Mouse (Mus musculus) gastrocnemius, adult 2 months (tissue): ENCODE measurements around the gene Atp9a. TPM values are rescaled to one million over a fixed set of nuclear protein-coding genes. Genes with fewer than 3 reads are reported as not detected.

ENCODE experiments used
- DNase-seq: peaks from one replicate; pipeline ENCODE4 v3.0.0; 2022
- H3K27ac ChIP-seq: fragments of 200-600 bp; 2 replicates; pipeline ENCODE4 v1.8.1; 2022; ENCODE audit warnings: mild to moderate bottlenecking
- H3K4me3 ChIP-seq: fragments of 200-600 bp; 2 replicates; pipeline ENCODE4 v1.8.1; 2022; ENCODE audit warnings: mild to moderate bottlenecking, moderate library complexity
- CTCF ChIP-seq: fragments of 200-600 bp; IDR thresholded peaks from 2 replicates; pipeline ENCODE4 v1.8.1; 2022; ENCODE audit warnings: antibody characterized with exemption, mild to moderate bottlenecking, moderate library complexity
- intact Hi-C: fragments of 180-260 bp; cut with DNase I; formaldehyde crosslinking; loops from one replicate; pipeline ENCODE4 v1.15.1; 2025
- total RNA-seq, 2 experiments: library from RNA; stranded (reverse); gene quantifications; 2 replicates each; pipeline ENCODE4 v1.2.3; 2021

Atp9a gene
- total RNA-seq, 2 experiments from 2014 or later = 15.3 to 25.0 TPM

DNA sequence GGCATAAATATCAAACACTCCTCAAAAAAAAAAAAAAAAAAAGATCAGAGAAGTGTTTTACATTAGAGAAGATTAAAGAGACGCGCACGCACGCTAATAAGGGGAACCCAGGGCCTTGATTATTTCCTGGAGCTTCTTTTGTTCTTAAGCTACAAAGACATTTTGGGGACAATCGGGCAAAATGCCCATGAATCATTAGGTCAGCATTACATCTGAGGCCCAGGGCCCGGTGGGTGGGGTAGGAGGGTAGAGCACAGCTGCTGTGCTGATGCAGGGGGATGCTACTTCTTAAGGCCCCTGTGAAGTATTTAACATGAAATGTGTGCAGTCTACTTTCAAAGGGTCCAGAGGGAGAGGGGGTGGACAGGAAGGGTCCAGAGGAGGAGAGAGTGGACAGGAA, 97.4 kb downstream of the Atp9a start:
- intact Hi-C loops = no loop called here
- no peak for TF ChIP-seq CTCF
- Histone ChIP-seq H3K27ac (no peak overlapping the region), H3K4me3 (no peak overlapping the region)
- DNase-seq = no peak

DNA sequence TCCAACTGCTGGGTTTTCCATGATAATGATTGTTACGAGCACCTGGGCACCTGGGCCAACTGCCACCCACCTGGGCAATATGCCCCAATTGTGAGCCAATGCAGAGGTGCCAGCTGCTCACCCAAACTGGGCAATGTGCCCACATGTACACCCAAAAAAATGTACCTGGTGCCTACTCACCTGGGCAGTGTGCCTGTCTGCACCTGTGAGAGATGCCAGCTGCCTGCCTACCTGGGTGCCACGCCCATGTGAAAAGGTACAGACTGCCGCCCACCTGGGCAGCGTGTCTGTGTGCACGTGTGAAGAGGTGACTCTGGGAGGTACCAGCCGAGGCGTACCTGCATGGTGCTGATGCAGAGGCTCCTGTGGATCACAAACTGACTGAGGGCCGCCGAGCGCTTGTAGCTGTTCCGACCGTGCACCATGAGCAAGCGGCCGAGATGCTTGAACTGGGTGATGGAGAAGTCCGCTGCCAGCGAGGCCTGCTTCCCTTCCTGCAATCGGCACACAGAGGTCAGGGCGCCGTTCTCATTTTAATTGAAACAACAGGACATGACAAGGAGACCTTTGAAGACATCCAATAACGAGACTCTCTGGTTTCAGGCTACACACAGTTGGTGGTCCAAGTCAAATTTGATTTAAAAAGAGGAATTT, 98.6 kb downstream of the Atp9a start:
- intact Hi-C loops = no loop called here
- no peak for DNase-seq
- no peak overlapping the region for H3K27ac ChIP-seq
- TF ChIP-seq CTCF = no peak
- no peak overlapping the region for H3K4me3 ChIP-seq

- intact Hi-C loops = no loop called here
- Histone ChIP-seq H3K4me3 (no peak overlapping the region), H3K27ac (no peak overlapping the region)
- no peak for DNase-seq
- no peak for TF ChIP-seq CTCF
Observed at GRCm38 (mm10) chr2:168642187-168642586, 100.0 kb downstream of the Atp9a start.

DNA sequence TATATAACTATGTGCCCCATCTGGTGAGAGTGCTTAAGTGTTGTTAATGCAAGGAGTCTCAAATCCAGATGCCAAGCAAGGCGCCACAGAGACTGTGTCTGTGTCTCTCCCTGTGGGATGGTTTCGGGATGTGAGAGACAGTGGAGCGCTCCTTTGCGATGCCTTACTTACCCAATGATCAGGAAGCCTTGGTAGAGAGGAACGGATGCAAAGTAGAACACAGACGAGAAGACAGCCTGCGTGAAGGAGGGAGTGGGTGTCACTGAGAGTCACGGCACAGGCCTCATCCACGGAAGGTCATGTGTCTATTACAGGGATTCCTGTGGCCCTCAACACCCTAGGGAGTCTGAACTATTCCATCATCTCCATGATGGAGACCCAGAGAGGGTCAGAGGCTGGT, 101.7 kb downstream of the Atp9a start:
- intact Hi-C loops = no loop called here
- TF ChIP-seq CTCF = no peak
- DNase-seq = no peak
- Histone ChIP-seq H3K4me3 (no peak overlapping the region), H3K27ac (no peak overlapping the region)

DNA sequence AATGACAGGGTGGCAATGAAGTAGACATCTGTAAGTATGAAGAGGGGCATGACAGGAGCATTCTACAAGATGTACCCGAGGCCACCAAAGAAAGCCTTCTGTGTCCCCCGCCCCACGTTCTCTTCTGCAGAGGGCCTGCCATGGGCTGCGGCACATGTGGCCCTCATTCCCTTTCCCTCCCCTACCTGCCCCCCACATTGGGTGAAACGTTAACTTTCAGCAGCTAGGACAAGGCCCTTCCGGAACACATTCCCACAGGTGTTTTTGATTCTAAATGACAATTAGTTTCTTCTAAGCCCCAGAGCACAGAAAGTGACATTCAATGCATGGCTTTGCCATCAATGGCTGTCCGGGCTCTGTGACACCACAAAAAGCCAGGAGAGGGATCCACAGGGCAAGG, 107.3 kb downstream of the Atp9a start:
- no peak for DNase-seq
- TF ChIP-seq CTCF = no peak
- Histone ChIP-seq H3K4me3 (no peak overlapping the region), H3K27ac (no peak overlapping the region)
- intact Hi-C loops = no loop called here

GRCm38 (mm10) chr2:168633301-168633816, 108.8 kb downstream of the Atp9a start:
- H3K27ac ChIP-seq = no peak overlapping the region
- intact Hi-C loops = no loop called here
- DNase-seq = no peak
- no peak overlapping the region for H3K4me3 ChIP-seq
- TF ChIP-seq CTCF = no peak

- no peak overlapping the region for H3K27ac ChIP-seq
- no peak for TF ChIP-seq CTCF
- DNase-seq = no peak
- intact Hi-C loops = no loop called here
- no peak overlapping the region for H3K4me3 ChIP-seq
Observed at GRCm38 (mm10) chr2:168632543-168632942, 109.7 kb downstream of the Atp9a start.

GRCm38 (mm10) chr2:168628787-168629186, 113.4 kb downstream of the Atp9a start:
- Histone ChIP-seq H3K4me3 (peak overlapping the region; percentile 49), H3K27ac (peak overlapping the region; percentile 82)
- TF ChIP-seq CTCF = peak; percentile 96
- DNase-seq = peak; percentile 89
- intact Hi-C loops = loop anchor here (1.0 to 5.0 kb wide), 3 partner anchors 36 to 159 kb away; no protein-coding TSS in a partner anchor

GRCm38 (mm10) chr2:168627829-168628770, 114.1 kb downstream of the Atp9a start:
- peak overlapping the region; percentile 82 for H3K27ac ChIP-seq
- TF ChIP-seq CTCF = no peak
- peak; percentile 59 for DNase-seq
- H3K4me3 ChIP-seq = peak overlapping the region; percentile 49
- intact Hi-C loops = loop anchor here (1.0 to 5.0 kb wide), 3 partner anchors 36 to 159 kb away; no protein-coding TSS in a partner anchor

DNA sequence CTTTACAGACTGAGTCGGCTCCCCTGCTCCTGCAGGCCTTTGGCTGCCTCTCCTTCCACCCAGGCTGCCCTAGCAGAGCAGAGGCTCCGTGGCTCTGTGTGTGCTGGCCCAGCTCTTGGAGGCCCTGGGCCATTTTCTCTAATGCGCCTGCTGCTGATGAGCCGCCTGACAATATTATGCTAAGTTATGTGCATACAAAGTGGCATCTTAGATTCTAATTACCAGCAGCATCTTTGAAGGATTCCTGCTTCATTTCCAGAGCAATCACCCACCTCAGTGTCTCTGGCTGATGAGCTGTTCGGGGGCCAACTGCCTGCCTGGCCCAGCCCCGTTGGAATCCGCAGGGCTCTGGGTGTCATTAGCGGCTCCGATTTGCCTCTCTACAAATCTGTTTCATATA, 115.8 kb downstream of the Atp9a start:
- no peak overlapping the region for H3K4me3 ChIP-seq
- TF ChIP-seq CTCF = no peak
- intact Hi-C loops = loop anchor here (5.0 kb wide), 2 partner anchors 34 to 109 kb away; no protein-coding TSS in a partner anchor
- H3K27ac ChIP-seq = no peak overlapping the region
- DNase-seq = no peak

DNA sequence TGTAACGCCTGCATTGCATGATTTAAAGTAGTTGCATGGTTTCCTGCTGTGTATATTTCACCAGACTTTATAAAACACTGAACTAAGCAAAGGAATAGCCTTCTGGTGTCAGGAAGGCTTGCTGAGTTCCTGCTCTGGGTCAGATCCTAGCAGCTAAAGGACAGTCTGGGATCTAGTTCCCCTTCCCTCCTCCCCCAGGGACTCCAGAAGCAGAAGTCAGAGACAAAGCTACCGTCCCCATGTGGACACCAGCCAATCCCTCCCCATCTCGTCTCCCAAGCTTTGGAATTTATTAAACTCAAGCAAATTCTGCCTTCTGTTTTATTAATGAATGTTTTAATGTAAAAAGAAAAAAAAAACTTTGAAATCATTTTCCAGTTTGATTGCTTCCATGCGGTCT, 117.1 kb downstream of the Atp9a start:
- no peak for TF ChIP-seq CTCF
- Histone ChIP-seq H3K4me3 (no peak overlapping the region), H3K27ac (no peak overlapping the region)
- no peak for DNase-seq
- intact Hi-C loops = loop anchor here (5.0 kb wide), 2 partner anchors 33 to 108 kb away; no protein-coding TSS in a partner anchor

DNA sequence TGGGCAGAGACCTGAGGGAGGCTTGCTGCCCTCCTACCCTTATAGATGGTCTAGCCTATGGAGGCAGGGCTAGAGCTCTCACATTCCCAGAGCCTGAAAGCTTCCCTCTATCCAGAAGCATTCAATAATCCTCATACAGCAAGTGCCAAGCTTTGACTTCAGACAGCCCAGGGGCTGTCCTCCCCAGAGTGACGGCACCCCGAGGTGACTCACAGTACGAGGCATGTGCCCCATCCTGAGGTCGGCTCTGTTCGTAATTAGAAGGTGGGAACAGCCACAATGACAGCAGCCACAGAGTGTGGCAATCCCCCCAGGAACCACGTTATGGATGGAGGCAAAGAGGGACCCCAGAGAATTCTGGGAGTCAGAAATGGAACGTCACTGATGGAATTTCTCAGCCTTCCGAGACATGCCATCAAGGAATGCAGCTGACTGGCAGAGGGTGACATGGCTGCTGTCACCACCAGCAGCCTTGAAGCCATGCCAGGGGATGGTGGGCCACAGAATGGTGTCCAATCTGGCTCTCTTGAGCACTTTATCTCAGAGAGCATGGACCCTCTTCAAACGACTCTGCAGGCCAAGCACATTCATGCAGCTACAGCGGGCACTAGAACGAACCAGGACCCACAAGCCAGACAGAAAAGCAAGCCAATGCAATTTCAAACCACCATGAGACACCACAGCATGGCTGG, 121.0 kb downstream of the Atp9a start:
- DNase-seq = no peak
- no peak overlapping the region for H3K4me3 ChIP-seq
- no peak overlapping the region for H3K27ac ChIP-seq
- intact Hi-C loops = no loop called here
- TF ChIP-seq CTCF = no peak
